Mouse (Mus musculus): Measurements from ENCODE around the gene Dnal1.
"Not testable (repeated sequence)": the region's sequence is repeated elsewhere in the genome, so short reads cannot be mapped to it uniquely, and the experiment has no call there.

The Dnal1 gene

GRCm38 (mm10) chr12:84114153-84114994 lies at the start of gene Dnal1:
Gene Dnal1, plus strand, starts transcription at chr12:84114366.
- peak; percentile 43 for DNase-seq (ENCODE audit: low spot score)

GRCm38 (mm10) chr12:84064621-84065020 lies 49.5 kb upstream of the Dnal1 start:
- DNase-seq (ENCODE audit: low spot score), result no peak

- DNase-seq (ENCODE audit: low spot score), result no peak
Observed at GRCm38 (mm10) chr12:84067752-84068151, 46.4 kb upstream of the Dnal1 start.

- DNase-seq (ENCODE audit: low spot score), result no peak
Observed at GRCm38 (mm10) chr12:84068296-84068695, 45.9 kb upstream of the Dnal1 start.

GRCm38 (mm10) chr12:84068986-84069385 lies 45.2 kb upstream of the Dnal1 start, which contains the start of gene Acot5:
Gene Acot5, plus strand, starts transcription at chr12:84069325.
- no peak for DNase-seq (ENCODE audit: low spot score)

- DNase-seq (ENCODE audit: low spot score), result not testable (repeated sequence)
Observed at GRCm38 (mm10) chr12:84069582-84069981, 44.6 kb upstream of the Dnal1 start.

- DNase-seq (ENCODE audit: low spot score), result peak; percentile 38
Observed at GRCm38 (mm10) chr12:84071696-84072095, 42.5 kb upstream of the Dnal1 start.

GRCm38 (mm10) chr12:84077371-84077990 lies 36.7 kb upstream of the Dnal1 start:
- DNase-seq (ENCODE audit: low spot score), result no peak

- DNase-seq (ENCODE audit: low spot score), result no peak
Observed at GRCm38 (mm10) chr12:84083842-84084241, 30.3 kb upstream of the Dnal1 start.

GRCm38 (mm10) chr12:84084581-84084980 lies 29.6 kb upstream of the Dnal1 start:
- DNase-seq (ENCODE audit: low spot score), result no peak

GRCm38 (mm10) chr12:84094666-84095065 lies 19.5 kb upstream of the Dnal1 start:
- DNase-seq (ENCODE audit: low spot score), result not testable (repeated sequence)

- DNase-seq (ENCODE audit: low spot score), result no peak
Observed at GRCm38 (mm10) chr12:84099605-84100004, 14.6 kb upstream of the Dnal1 start.

- no peak for DNase-seq (ENCODE audit: low spot score)
Observed at GRCm38 (mm10) chr12:84100071-84100470, 14.1 kb upstream of the Dnal1 start.

GRCm38 (mm10) chr12:84100604-84101492 lies 13.3 kb upstream of the Dnal1 start, which contains the start of gene Acot6:
Gene Acot6, plus strand, starts transcription at chr12:84100654.
- DNase-seq (ENCODE audit: low spot score), result peak; percentile 4

- no peak for DNase-seq (ENCODE audit: low spot score)
Observed at GRCm38 (mm10) chr12:84101493-84101845, 12.7 kb upstream of the Dnal1 start.

- no peak for DNase-seq (ENCODE audit: low spot score)
Observed at GRCm38 (mm10) chr12:84107012-84107411, 7.2 kb upstream of the Dnal1 start.

GRCm38 (mm10) chr12:84107692-84108091 lies 6.5 kb upstream of the Dnal1 start:
- no peak for DNase-seq (ENCODE audit: low spot score)

GRCm38 (mm10) chr12:84109924-84110323 lies 4.2 kb upstream of the Dnal1 start:
- DNase-seq (ENCODE audit: low spot score), result no peak

- no peak for DNase-seq (ENCODE audit: low spot score)
Observed at GRCm38 (mm10) chr12:84110814-84111213, 3.4 kb upstream of the Dnal1 start.

- no peak for DNase-seq (ENCODE audit: low spot score)
Observed at GRCm38 (mm10) chr12:84113676-84114075, 490 bp upstream of the Dnal1 start.

GRCm38 (mm10) chr12:84119584-84119983 lies 5.4 kb downstream of the Dnal1 start:
- no peak for DNase-seq (ENCODE audit: low spot score)

- DNase-seq (ENCODE audit: low spot score), result no peak
Observed at GRCm38 (mm10) chr12:84125892-84126291, 11.7 kb downstream of the Dnal1 start.
